Mouse (Mus musculus): Measurements from ENCODE around the gene Pnmal2.

GRCm38 (mm10) chr7:16922360-16922973 is 22.0 kb upstream of the Pnmal2 start:
- TF ChIP-seq CTCF (IDR thresholded peaks at IDR 0.05; ENCODE audit: extremely low read depth, insufficient read depth, insufficient read length, insufficient replicate concordance) (no peak), POLR2A (IDR thresholded peaks at IDR 0.05; ENCODE audit: low read depth, low read length) (no peak)
